Mouse (Mus musculus) frontal cortex, adult 2 months (tissue): ENCODE measurements at regions not wholly inside any gene's neighbourhood (a gene's known extent, or its start where the extent isn't known, plus 50 kb on each side); places are given as distances from the start of the nearest gene placed in this dataset.

Experiments
- DNase-seq, 2 experiments: peaks; one replicate each; pipeline ENCODE4 v3.0.0; 2022; ENCODE audit warnings: low spot score in 1 of 2; ENCODE audit errors: extremely low spot score in 1 of 2

GRCm38 (mm10) chr16:51887496-51887895 is 143.5 kb upstream of the Cblb start:
- no peak for DNase-seq

GRCm38 (mm10) chr16:51905588-51905987 is 125.4 kb upstream of the Cblb start:
- DNase-seq = no peak

GRCm38 (mm10) chr16:51906686-51907085 is 124.3 kb upstream of the Cblb start:
- no peak for DNase-seq

- DNase-seq = no peak
Observed at GRCm38 (mm10) chr16:51910046-51910445, 121.0 kb upstream of the Cblb start.

GRCm38 (mm10) chr16:51911109-51911765 is 119.8 kb upstream of the Cblb start:
- DNase-seq = no peak

GRCm38 (mm10) chr16:51915034-51915928 is 115.7 kb upstream of the Cblb start:
- DNase-seq = no peak

GRCm38 (mm10) chr16:51915929-51916308 is 115.1 kb upstream of the Cblb start:
- DNase-seq = no peak

GRCm38 (mm10) chr16:51916337-51916736 is 114.7 kb upstream of the Cblb start:
- DNase-seq = no peak

GRCm38 (mm10) chr16:51916820-51917219 is 114.2 kb upstream of the Cblb start:
- peak in 1 of 2 experiments; percentile 11 for DNase-seq

GRCm38 (mm10) chr16:51917540-51917939 is 113.5 kb upstream of the Cblb start:
- no peak for DNase-seq

GRCm38 (mm10) chr16:51921025-51921424 is 110.0 kb upstream of the Cblb start:
- DNase-seq = no peak

GRCm38 (mm10) chr16:51922589-51922988 is 108.4 kb upstream of the Cblb start:
- no peak for DNase-seq

- DNase-seq = no peak
Observed at GRCm38 (mm10) chr16:51925639-51926038, 105.4 kb upstream of the Cblb start.

- DNase-seq = no peak
Observed at GRCm38 (mm10) chr16:51933122-51933521, 97.9 kb upstream of the Cblb start.

GRCm38 (mm10) chr16:51933965-51934364 is 97.1 kb upstream of the Cblb start:
- no peak for DNase-seq

GRCm38 (mm10) chr16:51937298-51937697 is 93.7 kb upstream of the Cblb start:
- peak; percentile 47 to 70 for DNase-seq

- DNase-seq = no peak
Observed at GRCm38 (mm10) chr16:51939061-51939460, 92.0 kb upstream of the Cblb start.

GRCm38 (mm10) chr16:51940574-51940973 is 90.5 kb upstream of the Cblb start:
- no peak for DNase-seq

GRCm38 (mm10) chr16:51942431-51943130 is 88.4 kb upstream of the Cblb start:
- no peak for DNase-seq

- no peak for DNase-seq
Observed at GRCm38 (mm10) chr16:51967051-51967845, 63.8 kb upstream of the Cblb start.
